Mouse (Mus musculus) intestine, embryonic 16.5 days (tissue): ENCODE results near the gene Plekhm2. TPM values are rescaled to one million over a fixed set of nuclear protein-coding genes. Genes with fewer than 3 reads are reported as not detected.

ENCODE experiments used
- ATAC-seq: fragments of 200-750 bp; cut with Nextera tagmentation; 2 replicates; pipeline ENCODE4 v1.8.0; 2017; ENCODE audit warnings: moderate TSS enrichment, moderate library complexity
- H3K27ac ChIP-seq: fragments of 300-500 bp; sonication (generic); 2 replicates; pipeline ENCODE4 v1.5.1; 2014; ENCODE audit warnings: mild to moderate bottlenecking, low read length
- H3K27me3 ChIP-seq: fragments of 300-500 bp; sonication (generic); replicated peaks from 2 replicates; pipeline ENCODE4 v1.6.1; 2014; ENCODE audit warnings: low read length, control low read depth, mixed read lengths; ENCODE audit not compliant: control insufficient read depth, insufficient read depth
- H3K36me3 ChIP-seq: fragments of 300-500 bp; sonication (generic); 2 replicates; pipeline ENCODE4 v1.6.1; 2014; ENCODE audit warnings: low read length, control low read depth; ENCODE audit not compliant: control insufficient read depth, insufficient read depth
- H3K4me1 ChIP-seq: fragments of 300-500 bp; sonication (generic); 2 replicates; pipeline ENCODE4 v1.6.1; 2014; ENCODE audit warnings: low read length, control low read depth, mixed read lengths; ENCODE audit not compliant: control insufficient read depth, insufficient read depth
- H3K4me2 ChIP-seq: fragments of 300-500 bp; sonication (generic); 2 replicates; pipeline ENCODE4 v1.6.1; 2014; ENCODE audit warnings: low read depth, low read length, control low read depth
- H3K4me3 ChIP-seq: fragments of 300-500 bp; sonication (generic); 2 replicates; pipeline ENCODE4 v1.5.1; 2014; ENCODE audit warnings: mild to moderate bottlenecking, low read length
- H3K9ac ChIP-seq: fragments of 300-500 bp; sonication (generic); 2 replicates; pipeline ENCODE4 v1.6.1; 2014; ENCODE audit warnings: low read depth, low read length
- H3K9me3 ChIP-seq: fragments of 300-500 bp; sonication (generic); 2 replicates; pipeline ENCODE4 v1.6.1; 2016; ENCODE audit warnings: low read length, control low read depth; ENCODE audit not compliant: control insufficient read depth
- WGBS: fragments of 180-500 bp; shearing (Covaris S2); extraction: QIAGEN DNeasy Blood & Tissue Kit; methylation state at CpG from one replicate; pipeline ENCODE4 v1.1.7; 2014; 5-methylcytosine and 5-hydroxymethylcytosine counted together
- polyA plus RNA-seq: library from polyadenylated mRNA; unstranded; fragments of >200 nt; fragmentation: Nextera tagmentation; extraction: Ambion mirVana; gene quantifications from 2 replicates; pipeline ENCODE4 v1.2.1, GENCODE M21; 2015

The Plekhm2 gene
- polyA plus RNA-seq, 1 experiment from 2014 or later: 5.5 TPM

DNA sequence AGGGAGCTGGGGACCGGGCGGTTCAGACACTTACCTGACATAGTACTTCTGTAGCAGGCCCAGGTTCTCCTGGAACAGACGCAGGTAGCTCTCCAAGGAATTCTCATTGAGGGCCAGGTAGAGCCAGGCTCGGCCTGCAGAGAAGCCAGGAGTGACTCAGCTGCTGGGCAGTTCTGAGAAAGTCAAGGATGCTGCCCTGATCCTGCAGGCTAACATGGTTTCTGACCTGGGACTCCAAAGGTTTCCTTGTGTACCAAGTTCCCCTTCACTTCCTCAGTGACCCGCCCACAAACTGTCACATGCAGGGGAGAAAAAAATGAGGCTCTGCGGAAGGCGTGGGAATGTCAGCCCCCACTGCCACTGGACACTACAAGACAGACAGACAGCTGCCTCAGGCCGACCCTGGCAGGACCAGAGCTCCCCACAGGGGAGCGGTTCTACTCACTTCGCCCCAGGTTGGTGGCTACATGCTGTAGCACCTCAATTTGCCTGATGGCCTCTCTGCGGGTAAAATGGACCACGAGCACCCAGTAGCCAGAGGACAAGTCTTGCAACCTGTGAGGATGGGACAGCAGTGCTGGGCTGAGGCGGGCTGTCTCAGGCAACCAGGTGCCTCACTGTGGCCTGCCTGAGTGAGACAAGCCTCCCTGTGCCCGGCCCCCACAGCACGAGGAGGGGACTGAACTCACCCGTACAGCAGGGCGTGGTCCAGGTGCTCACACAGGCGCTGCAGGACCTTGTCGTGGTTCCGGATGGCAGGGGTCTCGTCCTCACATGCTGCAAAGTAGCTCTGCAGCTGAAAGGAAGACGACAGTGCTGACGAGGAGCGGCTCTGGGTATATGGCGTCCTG is 22.5 kb downstream of the Plekhm2 start:
- Histone ChIP-seq H3K27me3 (no peaks in the 10 kb centered on the region), H3K36me3 (no peaks in the 10 kb centered on the region), H3K4me3 (no peak overlapping the region), H3K9ac (0 out of 2 replicates have a peak overlapping the region, but pooled peaks have one; percentile 19), H3K9me3 (no peaks in the 10 kb centered on the region), H3K4me1 (peaks cover 26% of the 10 kb centered on the region), H3K27ac (no peak overlapping the region), H3K4me2 (no peak overlapping the region)
- peak; percentile 53; the same call in 1 of the 2 replicates for ATAC-seq
- WGBS: 80% methylated on average over 25 of the region's 25 CpGs

DNA sequence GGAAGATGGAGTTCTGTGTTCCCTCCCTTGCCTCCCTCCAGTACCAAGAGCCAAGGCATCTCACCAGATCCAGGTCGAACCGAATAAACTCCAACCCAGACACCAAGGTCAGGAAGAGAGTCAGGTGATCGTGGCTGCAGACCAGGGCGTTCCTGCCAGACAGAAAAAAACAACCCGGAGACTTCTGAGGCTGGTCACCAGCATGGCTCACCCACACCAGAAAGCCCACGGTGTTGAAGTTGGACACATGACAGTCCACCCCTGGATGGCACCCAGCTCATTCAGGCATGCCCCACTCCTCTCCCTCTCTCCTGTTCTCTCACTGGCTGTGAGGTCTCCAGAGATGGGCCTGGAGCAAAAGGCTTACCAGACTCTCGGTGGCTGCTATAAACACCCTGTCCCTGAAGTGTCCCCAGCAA is 23.3 kb downstream of the Plekhm2 start:
- no peak overlapping the region for H3K27ac ChIP-seq
- peaks cover 26% of the 10 kb centered on the region for H3K4me1 ChIP-seq
- no peaks in the 10 kb centered on the region for H3K36me3 ChIP-seq
- no peak overlapping the region for H3K9ac ChIP-seq
- ATAC-seq: no peak
- H3K4me2 ChIP-seq: no peak overlapping the region
- H3K27me3 ChIP-seq: no peaks in the 10 kb centered on the region
- 85% methylated on average over 7 of the region's 7 CpGs for WGBS
- no peaks in the 10 kb centered on the region for H3K9me3 ChIP-seq
- no peak overlapping the region for H3K4me3 ChIP-seq

DNA sequence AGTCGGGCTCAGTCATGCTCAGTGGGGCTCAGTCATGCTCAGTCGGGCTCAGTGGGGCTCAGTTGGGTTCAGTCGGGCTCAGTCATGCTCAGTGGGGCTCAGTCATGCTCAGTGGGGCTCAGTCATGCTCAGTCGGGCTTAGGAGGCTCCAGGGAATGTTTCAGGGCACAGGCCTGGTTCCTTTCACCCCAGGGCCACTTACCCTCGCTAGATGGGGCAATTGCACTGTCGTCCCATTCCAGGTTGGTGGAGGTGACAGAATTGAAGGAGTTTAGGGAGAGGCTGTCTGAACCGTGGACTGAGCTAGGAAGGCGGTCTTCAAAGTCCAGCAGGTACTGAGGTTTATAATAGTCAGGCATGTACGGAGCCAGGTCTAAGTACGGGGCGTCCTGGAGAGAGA is 25.2 kb downstream of the Plekhm2 start:
- ATAC-seq: no peak
- Histone ChIP-seq H3K9me3 (no peaks in the 10 kb centered on the region), H3K4me1 (peaks cover 26% of the 10 kb centered on the region), H3K4me2 (no peak overlapping the region), H3K4me3 (no peak overlapping the region), H3K9ac (no peak overlapping the region), H3K27ac (no peak overlapping the region), H3K27me3 (no peaks in the 10 kb centered on the region), H3K36me3 (no peaks in the 10 kb centered on the region)
- 81% methylated on average over 11 of the region's 11 CpGs for WGBS

DNA sequence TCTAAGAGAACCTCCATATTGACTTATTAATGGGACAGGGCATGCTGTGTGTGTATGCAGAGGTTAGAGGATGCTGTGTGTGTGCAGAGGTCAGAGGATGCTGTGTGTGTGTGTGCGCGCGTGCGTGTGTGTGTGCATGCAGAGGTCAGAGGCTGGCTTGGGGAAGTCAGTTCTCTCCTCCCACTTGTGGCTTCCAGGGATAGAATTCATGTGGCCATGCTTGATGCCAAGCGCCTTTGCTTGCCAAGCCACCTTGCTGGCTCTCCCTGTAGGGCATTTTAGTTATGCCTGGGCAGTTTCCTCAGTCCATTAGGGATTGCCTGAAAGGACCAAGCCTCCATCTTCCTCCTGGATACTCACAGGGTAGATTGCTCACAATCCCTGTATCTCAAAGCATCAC is 28.0 kb downstream of the Plekhm2 start:
- Histone ChIP-seq H3K27ac (no peak overlapping the region), H3K4me2 (no peak overlapping the region), H3K9me3 (no peaks in the 10 kb centered on the region), H3K27me3 (no peaks in the 10 kb centered on the region), H3K4me1 (peaks cover 2% of the 10 kb centered on the region; the same call in 1 of the 2 replicates), H3K36me3 (peaks cover 10% of the 10 kb centered on the region), H3K9ac (no peak overlapping the region), H3K4me3 (no peak overlapping the region)
- 95% methylated on average over 5 of the region's 5 CpGs for WGBS
- no peak for ATAC-seq

DNA sequence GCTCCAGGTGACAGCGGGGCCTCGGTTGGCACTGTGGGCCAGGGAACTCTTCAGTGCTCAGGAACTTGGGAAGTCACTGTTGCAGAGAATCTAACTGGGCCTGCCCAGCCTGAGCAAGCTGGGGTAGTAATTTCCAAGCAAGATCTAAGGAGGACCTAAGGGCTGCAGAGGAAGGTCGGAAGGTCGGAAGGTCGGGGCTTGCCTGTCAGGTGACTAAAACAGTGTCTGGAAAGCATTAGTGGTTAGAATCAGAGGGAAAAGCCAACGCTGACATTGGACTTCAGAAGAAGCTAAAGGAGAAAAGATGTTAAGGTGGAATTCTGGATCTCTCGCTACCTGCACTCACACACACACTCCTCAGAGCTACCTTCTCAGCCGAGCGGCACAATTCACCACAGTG is 28.7 kb downstream of the Plekhm2 start:
- peaks cover 17% of the 10 kb centered on the region for H3K36me3 ChIP-seq
- no peaks in the 10 kb centered on the region for H3K4me1 ChIP-seq
- H3K9ac ChIP-seq: no peak overlapping the region
- H3K9me3 ChIP-seq: no peaks in the 10 kb centered on the region
- no peak overlapping the region for H3K27ac ChIP-seq
- no peak overlapping the region for H3K4me2 ChIP-seq
- H3K4me3 ChIP-seq: no peak overlapping the region
- WGBS: 74% methylated on average over 9 of the region's 9 CpGs
- no peak for ATAC-seq
- H3K27me3 ChIP-seq: no peaks in the 10 kb centered on the region

DNA sequence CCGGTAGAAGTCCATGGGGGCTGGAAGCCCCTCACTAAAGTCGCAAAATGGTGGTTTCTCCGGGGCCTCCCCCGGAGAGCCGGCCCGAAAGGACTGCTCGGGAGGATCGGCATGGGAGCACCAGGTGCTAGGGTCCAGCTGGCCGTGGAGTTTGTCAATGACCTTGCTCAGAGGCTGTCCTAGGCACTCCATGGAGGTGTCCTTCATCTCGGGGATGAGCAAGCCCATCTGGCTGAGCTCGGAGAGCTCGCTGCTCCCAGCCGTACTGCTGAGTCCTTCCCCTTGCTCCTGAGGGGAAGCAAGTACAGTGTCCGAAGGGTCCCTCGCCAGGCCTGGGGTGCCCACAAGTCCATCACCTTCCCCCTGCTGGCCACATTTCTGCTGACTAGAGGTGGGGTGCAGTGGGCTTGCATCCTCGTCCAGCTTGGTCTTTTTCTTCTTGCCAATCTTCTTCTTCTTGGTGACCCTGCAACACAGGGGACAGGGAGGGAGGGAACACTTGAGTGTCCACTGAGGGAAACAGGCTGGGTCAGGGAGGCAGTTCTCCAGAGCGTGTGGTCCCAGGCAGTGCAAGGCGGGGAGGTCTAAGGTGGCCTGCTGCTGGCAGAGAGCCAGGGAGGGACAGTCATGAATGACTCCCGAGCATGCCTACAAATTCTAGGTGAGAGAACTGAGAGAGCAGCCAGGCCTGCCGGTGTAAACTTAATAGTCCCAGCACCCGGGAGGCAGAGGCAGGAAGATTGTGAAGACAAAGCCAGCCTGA is 32.4 kb downstream of the Plekhm2 start:
- no peaks in the 10 kb centered on the region for H3K27me3 ChIP-seq
- H3K4me3 ChIP-seq: no peak overlapping the region
- H3K27ac ChIP-seq: no peak overlapping the region
- H3K36me3 ChIP-seq: peaks cover 48% of the 10 kb centered on the region
- H3K4me2 ChIP-seq: no peak overlapping the region
- no peaks in the 10 kb centered on the region for H3K9me3 ChIP-seq
- no peak overlapping the region for H3K9ac ChIP-seq
- 93% methylated on average over 21 of the region's 21 CpGs for WGBS
- H3K4me1 ChIP-seq: no peaks in the 10 kb centered on the region
- no peak for ATAC-seq

DNA sequence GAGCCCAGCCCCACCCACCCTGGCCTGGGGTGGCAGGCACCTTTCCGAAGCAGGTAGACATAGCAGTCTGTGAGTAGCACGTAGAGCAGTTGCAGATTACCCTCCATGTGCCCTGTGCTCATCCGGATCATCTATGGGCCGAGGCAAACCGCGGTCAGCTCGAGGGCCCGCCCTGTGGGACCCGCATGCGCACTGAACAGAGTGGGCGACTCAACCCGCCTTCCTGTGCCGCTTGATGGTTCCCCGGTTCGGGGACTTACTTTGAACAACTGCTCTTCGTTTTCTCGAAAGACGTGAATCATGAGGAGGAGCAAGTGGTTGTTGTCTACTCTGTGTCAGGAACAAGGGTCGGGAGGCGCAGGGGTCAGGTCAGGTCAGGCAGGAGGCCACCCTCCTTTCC is 33.4 kb downstream of the Plekhm2 start:
- no peaks in the 10 kb centered on the region for H3K9me3 ChIP-seq
- H3K36me3 ChIP-seq: peaks cover 55% of the 10 kb centered on the region
- no peak for ATAC-seq
- no peaks in the 10 kb centered on the region for H3K27me3 ChIP-seq
- H3K4me3 ChIP-seq: no peak overlapping the region
- no peaks in the 10 kb centered on the region for H3K4me1 ChIP-seq
- H3K27ac ChIP-seq: no peak overlapping the region
- H3K4me2 ChIP-seq: no peak overlapping the region
- 94% methylated on average over 20 of the region's 20 CpGs for WGBS
- no peak overlapping the region for H3K9ac ChIP-seq

DNA sequence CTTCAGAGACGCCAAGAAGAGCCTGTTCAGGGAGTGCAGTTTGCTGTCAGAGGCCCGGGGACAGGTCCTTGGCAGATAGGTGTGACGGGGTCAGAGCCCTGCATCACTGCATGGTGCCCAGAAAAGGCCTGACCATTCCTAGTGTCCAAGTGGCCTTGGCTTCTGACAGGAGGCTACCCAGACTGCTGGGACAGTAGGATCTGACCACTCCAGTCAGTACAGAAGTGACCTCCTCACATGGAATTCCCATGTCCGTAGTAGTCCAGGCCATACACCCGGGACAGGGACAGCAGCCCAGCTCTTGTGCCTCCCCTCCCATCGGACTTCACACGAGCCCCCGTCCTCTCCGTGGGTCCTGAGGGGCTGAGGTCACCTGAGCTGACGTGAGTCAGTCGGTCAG is 34.7 kb downstream of the Plekhm2 start:
- ATAC-seq: no peak
- H3K4me3 ChIP-seq: no peak overlapping the region
- no peaks in the 10 kb centered on the region for H3K9me3 ChIP-seq
- no peak overlapping the region for H3K4me2 ChIP-seq
- peaks cover 55% of the 10 kb centered on the region for H3K36me3 ChIP-seq
- no peaks in the 10 kb centered on the region for H3K27me3 ChIP-seq
- no peak overlapping the region for H3K9ac ChIP-seq
- H3K4me1 ChIP-seq: no peaks in the 10 kb centered on the region
- WGBS: 91% methylated on average over 11 of the region's 11 CpGs
- H3K27ac ChIP-seq: no peak overlapping the region

DNA sequence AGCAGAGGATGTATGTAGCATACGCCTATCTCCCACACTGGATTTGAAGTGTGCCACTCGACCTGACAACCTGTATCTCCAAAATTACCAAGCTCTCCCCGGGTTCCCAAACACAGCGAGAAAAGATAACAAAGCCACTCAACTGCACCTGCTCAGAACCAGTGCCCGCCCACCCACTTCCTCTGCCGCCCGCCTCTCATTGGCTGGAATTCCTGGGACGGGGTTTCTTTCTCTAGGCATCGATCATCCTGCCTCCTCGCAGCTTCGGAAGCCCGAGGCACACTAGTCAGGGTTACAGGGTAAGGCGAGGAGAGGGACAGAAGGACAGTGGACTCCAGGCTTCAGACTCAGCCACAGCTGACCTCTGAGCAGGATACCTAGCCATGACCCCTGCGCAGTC is 36.0 kb downstream of the Plekhm2 start:
- no peak overlapping the region for H3K9ac ChIP-seq
- peaks cover 55% of the 10 kb centered on the region for H3K36me3 ChIP-seq
- H3K27ac ChIP-seq: no peak overlapping the region
- no peak overlapping the region for H3K4me3 ChIP-seq
- H3K9me3 ChIP-seq: no peaks in the 10 kb centered on the region
- ATAC-seq: no peak
- no peak overlapping the region for H3K4me2 ChIP-seq
- peaks cover 5% of the 10 kb centered on the region; the same call in 1 of the 2 replicates for H3K4me1 ChIP-seq
- WGBS: 76% methylated on average over 14 of the region's 14 CpGs
- H3K27me3 ChIP-seq: no peaks in the 10 kb centered on the region
